Mouse (Mus musculus): Measurements from ENCODE around the gene 1700013F07Rik. TPM values are rescaled to one million over a fixed set of nuclear protein-coding genes. Genes with fewer than 3 reads are reported as not detected.

1700013F07Rik gene
- total RNA-seq, 2 experiments from 2014 or later, result not detected

DNA sequence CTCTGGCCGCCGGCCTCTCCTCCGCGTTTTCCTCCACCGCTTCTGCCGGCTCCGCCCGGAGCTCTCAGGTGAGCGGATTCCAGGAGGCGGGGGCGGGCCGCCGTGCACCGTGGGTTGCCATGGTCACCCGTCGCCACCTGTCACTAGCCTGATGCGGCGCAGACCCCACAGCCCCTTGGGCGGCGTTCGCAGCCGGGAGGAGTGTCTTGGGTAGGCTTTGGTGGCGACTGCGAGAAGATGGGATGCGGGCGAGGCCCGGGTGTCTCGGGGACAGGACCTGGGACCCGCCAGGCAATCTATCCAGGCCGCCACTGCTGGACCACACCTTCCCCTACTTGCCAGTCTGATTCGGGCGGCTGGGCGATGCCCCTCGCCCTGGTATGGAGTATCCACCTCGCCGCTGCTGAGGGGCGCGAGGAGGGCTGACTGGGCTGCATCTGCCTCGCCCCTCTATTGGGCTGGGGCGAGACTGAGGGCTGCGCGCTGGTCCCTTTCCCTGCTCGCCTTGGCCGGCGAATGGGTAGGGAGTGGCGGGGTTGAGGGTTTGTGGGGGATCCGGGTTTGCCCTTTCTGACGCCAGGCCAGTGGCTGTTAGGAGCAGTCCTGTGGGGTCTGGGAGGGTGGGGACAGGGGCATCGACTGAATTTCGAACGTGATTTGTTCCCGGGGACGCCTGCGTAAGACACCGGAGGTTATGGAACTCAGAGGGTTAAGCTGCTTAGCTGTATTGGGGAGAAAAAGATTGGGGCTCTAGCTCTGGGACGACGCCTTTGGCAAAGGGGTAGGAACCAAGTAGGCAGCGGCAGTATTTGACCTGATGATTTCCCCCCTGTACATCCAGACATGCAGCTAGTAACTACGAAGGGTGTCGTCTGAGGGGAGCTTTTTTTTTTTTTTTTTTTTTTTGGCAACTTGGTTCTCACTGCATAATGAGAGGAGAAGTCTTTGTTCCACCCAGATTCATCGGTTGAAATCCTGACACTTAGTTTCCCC lies 57.9 kb downstream of the 1700013F07Rik start:
- ATAC-seq (replicated peaks; ENCODE audit: low FRiP score, poor library complexity, severe bottlenecking), result peak; percentile 40

Other genes with a start within 250 kb of the 1700013F07Rik start
- gene Mybphl, start 169.2 kb upstream of the 1700013F07Rik start, total RNA-seq (2015; ENCODE audit: low replicate concordance), result not detected in 2 replicates
- gene Mybphl, start 169.2 kb upstream of the 1700013F07Rik start, total RNA-seq (2017; ENCODE audit: low replicate concordance), result not detected in 2 replicates
- 42.2 and 46.9 TPM in 2 replicates for gene Psrc1, start 150.3 kb upstream of the 1700013F07Rik start, total RNA-seq (2015; ENCODE audit: low replicate concordance)
- gene Psrc1, start 150.3 kb upstream of the 1700013F07Rik start, total RNA-seq (2017; ENCODE audit: low replicate concordance), result 58.9 and 59.7 TPM in 2 replicates
- 0.84 and 1.1 TPM in 2 replicates for gene Celsr2, start 118.6 kb upstream of the 1700013F07Rik start, total RNA-seq (2015; ENCODE audit: low replicate concordance)
- 1.0 TPM in 1 of 2 replicates, not detected in the other for gene Celsr2, start 118.6 kb upstream of the 1700013F07Rik start, total RNA-seq (2017; ENCODE audit: low replicate concordance)
- 27.4 and 30.6 TPM in 2 replicates for gene Sars, start 88.9 kb upstream of the 1700013F07Rik start, total RNA-seq (2015; ENCODE audit: low replicate concordance)
- gene Sars, start 88.9 kb upstream of the 1700013F07Rik start, total RNA-seq (2017; ENCODE audit: low replicate concordance), result 107 and 211 TPM in 2 replicates
- not detected in 2 replicates for gene 5330417C22Rik, start 2.4 kb downstream of the 1700013F07Rik start, total RNA-seq (2015; ENCODE audit: low replicate concordance)
- gene 5330417C22Rik, start 2.4 kb downstream of the 1700013F07Rik start, total RNA-seq (2017; ENCODE audit: low replicate concordance), result not detected in 2 replicates
- 9.7 and 13.0 TPM in 2 replicates for gene Tmem167b, start 28.3 kb downstream of the 1700013F07Rik start, total RNA-seq (2015; ENCODE audit: low replicate concordance)
- gene Tmem167b, start 28.3 kb downstream of the 1700013F07Rik start, total RNA-seq (2017; ENCODE audit: low replicate concordance), result 27.0 and 27.8 TPM in 2 replicates
- 1.7 and 7.6 TPM in 2 replicates for gene Taf13, start 37.5 kb downstream of the 1700013F07Rik start, total RNA-seq (2015; ENCODE audit: low replicate concordance)
- 4.1 and 5.1 TPM in 2 replicates for gene Taf13, start 37.5 kb downstream of the 1700013F07Rik start, total RNA-seq (2017; ENCODE audit: low replicate concordance)
- gene Wdr47, start 57.1 kb downstream of the 1700013F07Rik start, total RNA-seq (2015; ENCODE audit: low replicate concordance), result 1.3 and 2.9 TPM in 2 replicates
- 2.7 TPM in 1 of 2 replicates, not detected in the other for gene Wdr47, start 57.1 kb downstream of the 1700013F07Rik start, total RNA-seq (2017; ENCODE audit: low replicate concordance)
- gene Clcc1, start 119.8 kb downstream of the 1700013F07Rik start, total RNA-seq (2015; ENCODE audit: low replicate concordance), result 11.2 and 22.2 TPM in 2 replicates
- gene Clcc1, start 119.8 kb downstream of the 1700013F07Rik start, total RNA-seq (2017; ENCODE audit: low replicate concordance), result 57.4 and 62.3 TPM in 2 replicates
- 207 and 218 TPM in 2 replicates for gene Gpsm2, start 188.2 kb downstream of the 1700013F07Rik start, total RNA-seq (2015; ENCODE audit: low replicate concordance)
- 236 and 282 TPM in 2 replicates for gene Gpsm2, start 188.2 kb downstream of the 1700013F07Rik start, total RNA-seq (2017; ENCODE audit: low replicate concordance)
- 0.42 and 1.1 TPM in 2 replicates for gene Aknad1, start 205.5 kb downstream of the 1700013F07Rik start, total RNA-seq (2015; ENCODE audit: low replicate concordance)
- 4.7 TPM in 1 of 2 replicates, not detected in the other for gene Aknad1, start 205.5 kb downstream of the 1700013F07Rik start, total RNA-seq (2017; ENCODE audit: low replicate concordance)

Data from erythroid progenitor cell, adult 5-6 weeks (primary cell).